9 mouse cellular contexts compared by ENCODE assay signal in genomic region chr2:102589977-102590376, GRCm38 (mm10). TPM values are rescaled to one million over a fixed set of nuclear protein-coding genes. Genes with fewer than 3 reads are reported as not detected.
A peak's percentile ranks its signal among the peaks of the same experiment; 100 is the strongest.
DNase-seq lines count a peak whose midpoint lies in the region; ATAC-seq and TF ChIP-seq lines count a peak whose summit lies in the region.
"Had no signal": no experiment of that assay in that cellular context is flagged by ENCODE, and none has a peak within 500 bp of the region (broad histone marks: within the 10 kb centered on the region; RNA-seq: fewer than 3 reads in every experiment).

No protein-coding gene starts in this region.

- DNase-seq in adrenal gland, adult 2 months = peak; percentile 19
- DNase-seq in adrenal gland, postnatal 4 days (ENCODE audit: low spot score in 2 of 2) = no peak
- peak; percentile 22 for DNase-seq in 416B (ENCODE audit: low read depth)
- peak; percentile 30 to 38 for DNase-seq in cerebellum, adult 2 months
- peak; percentile 46 to 54 for DNase-seq in layer of hippocampus, postnatal 10 days (ENCODE audit: low spot score in 2 of 2)
- DNase-seq in naive thymus-derived CD4-positive, alpha-beta T cell, adult 2 months (ENCODE audit: low read depth) = peak; percentile 33
- DNase-seq in urinary bladder, postnatal 14 days (ENCODE audit: low spot score) = no peak

- no peaks in the 10 kb centered on the region for H3K4me1 ChIP-seq in cerebellum, adult 2 months (ENCODE audit: control insufficient read depth, insufficient read depth, low read length)

- peak; percentile 94 for ATAC-seq in frontal cortex, adult (ENCODE audit: low TSS enrichment)

- peak; percentile 73 for TF ChIP-seq CTCF in cerebellum, adult 2 months (IDR thresholded peaks at IDR 0.05; ENCODE audit: borderline replicate concordance, insufficient read depth, low read depth, low read length)

- TF ChIP-seq POLR2A in cerebellum, adult 2 months (IDR thresholded peaks at IDR 0.05; ENCODE audit: borderline replicate concordance, insufficient read depth, low read length) = no peak

- no peaks in the 10 kb centered on the region for H3K27me3 ChIP-seq in cerebellum, adult 2 months (ENCODE audit: control insufficient read depth, insufficient read depth, low read length)

- H3K4me3 ChIP-seq in cerebellum, adult 2 months (replicated peaks; ENCODE audit: insufficient read depth, low read depth, low read length) = no peak overlapping the region
- H3K4me3 ChIP-seq: megakaryocyte, embryonic 14.5 days had no signal

- H3K27ac ChIP-seq in cerebellum, adult 2 months (ENCODE audit: insufficient read depth, low read length) = no peak overlapping the region

- WGBS in cerebellum, adult 2 months = 43% methylated on average over 2 of the region's 2 CpGs

RNA-seq across cellular contexts. Expression of gene Pamr1, which starts 40.2 kb away (rescaled TPM):
- total RNA-seq in adrenal gland, adult 2 months (2021) = 1 to 10 TPM; 1.3 to 2.9 TPM
- 0.65 and 1.1 TPM in 2 replicates for polyA plus RNA-seq in adrenal gland, adult 2 months (2012; rRNA removed)
- total RNA-seq in adrenal gland, postnatal 4 days (2021) = 10 to 100 TPM in 1 of 2 experiments, 1 to 10 TPM in 1; 8.5 to 11.9 TPM
- polyA plus RNA-seq in cerebellum, adult 2 months (2012; rRNA removed) = 5.0 and 5.1 TPM in 2 replicates
- 10 to 100 TPM; 11.1 to 13.3 TPM for total RNA-seq in layer of hippocampus, postnatal 10 days (2021)

Comparison
In these comparisons a context has a peak if more than half of its experiments do, and no peak if none do; other contexts are left out.
1. DNase-seq: peak in adrenal gland, adult 2 months (single experiment), 416B (single experiment), cerebellum, adult 2 months (2 of 2), layer of hippocampus, postnatal 10 days (2 of 2) and naive thymus-derived CD4-positive, alpha-beta T cell, adult 2 months (single experiment); none in adrenal gland, postnatal 4 days (0 of 2) and urinary bladder, postnatal 14 days (single experiment).